Mouse (Mus musculus) embryo, embryonic 10 days (tissue): ENCODE results near the gene Asf1b.

Experiments used
- DNase-seq: peaks from one replicate; pipeline ENCODE4 v3.0.0-alpha.2; 2015; ENCODE audit warnings: low spot score

The Asf1b gene

GRCm38 (mm10) chr8:83955106-83955957, at the start of gene Asf1b, which contains the start of gene Gm10644:
Asf1b (plus strand) TSS chr8:83955507.
Gm10644 (minus strand) TSS chr8:83955205.
- peak; percentile 100 for DNase-seq

GRCm38 (mm10) chr8:83908583-83908982, 46.7 kb upstream of the Asf1b start:
- no peak for DNase-seq

GRCm38 (mm10) chr8:83909311-83909710, 46.0 kb upstream of the Asf1b start:
- DNase-seq: no peak

GRCm38 (mm10) chr8:83911809-83912731, 43.2 kb upstream of the Asf1b start:
- DNase-seq: no peak

GRCm38 (mm10) chr8:83914232-83914631, 41.1 kb upstream of the Asf1b start:
- DNase-seq: no peak

- no peak for DNase-seq
Measured at GRCm38 (mm10) chr8:83914860-83915259, 40.4 kb upstream of the Asf1b start.

- no peak for DNase-seq
Measured at GRCm38 (mm10) chr8:83916015-83916414, 39.3 kb upstream of the Asf1b start.

GRCm38 (mm10) chr8:83917566-83917965, 37.7 kb upstream of the Asf1b start:
- DNase-seq: no peak

GRCm38 (mm10) chr8:83921558-83921957, 33.7 kb upstream of the Asf1b start:
- DNase-seq: peak; percentile 91

GRCm38 (mm10) chr8:83922727-83923126, 32.6 kb upstream of the Asf1b start:
- DNase-seq: no peak

- no peak for DNase-seq
Measured at GRCm38 (mm10) chr8:83924585-83924984, 30.7 kb upstream of the Asf1b start.

- DNase-seq: no peak
Measured at GRCm38 (mm10) chr8:83926266-83926665, 29.0 kb upstream of the Asf1b start.

GRCm38 (mm10) chr8:83934222-83934621, 21.1 kb upstream of the Asf1b start:
- DNase-seq: no peak

- DNase-seq: no peak
Measured at GRCm38 (mm10) chr8:83934994-83935393, 20.3 kb upstream of the Asf1b start.

- DNase-seq: no peak
Measured at GRCm38 (mm10) chr8:83935435-83935834, 19.9 kb upstream of the Asf1b start.

GRCm38 (mm10) chr8:83937645-83938044, 17.7 kb upstream of the Asf1b start:
- no peak for DNase-seq

- DNase-seq: no peak
Measured at GRCm38 (mm10) chr8:83938330-83938729, 17.0 kb upstream of the Asf1b start.

- DNase-seq: no peak
Measured at GRCm38 (mm10) chr8:83941066-83941677, 14.1 kb upstream of the Asf1b start.

- DNase-seq: no peak
Measured at GRCm38 (mm10) chr8:83942446-83942845, 12.9 kb upstream of the Asf1b start.

GRCm38 (mm10) chr8:83945540-83945939, 9.8 kb upstream of the Asf1b start:
- DNase-seq: no peak

GRCm38 (mm10) chr8:83954749-83955105, 580 bp upstream of the Asf1b start:
- no peak for DNase-seq

- no peak for DNase-seq
Measured at GRCm38 (mm10) chr8:83955958-83956218, 581 bp downstream of the Asf1b start.

GRCm38 (mm10) chr8:83956789-83957188, 1.5 kb downstream of the Asf1b start:
- DNase-seq: peak; percentile 65
